Mouse (Mus musculus): Measurements from ENCODE around the gene Oxgr1. TPM values are rescaled to one million over a fixed set of nuclear protein-coding genes. Genes with fewer than 3 reads are reported as not detected.
"Not testable (repeated sequence)": the region's sequence is repeated elsewhere in the genome, so short reads cannot be mapped to it uniquely, and the experiment has no call there.

Gene Oxgr1
- total RNA-seq, 2 experiments from 2014 or later = not detected

GRCm38 (mm10) chr14:119986778-119987177 lies 55.5 kb downstream of the Oxgr1 start:
- DNase-seq = no peak
- intact Hi-C loops (cut with DNase I; ENCODE audit: low total_unique reads) = no loop called here

- DNase-seq; intact Hi-C loops (cut with DNase I; ENCODE audit: low total_unique reads): not testable (repeated sequence)
Observed at GRCm38 (mm10) chr14:119986351-119986750, 55.9 kb downstream of the Oxgr1 start.

GRCm38 (mm10) chr14:119981314-119981713 lies 60.9 kb downstream of the Oxgr1 start:
- intact Hi-C loops (cut with DNase I; ENCODE audit: low total_unique reads) = no loop called here
- no peak for DNase-seq

- intact Hi-C loops (cut with DNase I; ENCODE audit: low total_unique reads) = no loop called here
- no peak for DNase-seq
Observed at GRCm38 (mm10) chr14:119980698-119981235, 61.5 kb downstream of the Oxgr1 start.

Other genes with a start within 250 kb of the Oxgr1 start
- 100 to 1,000 TPM; 232 to 277 TPM for gene Mbnl2, start 233.2 kb upstream of the Oxgr1 start, total RNA-seq (2021)

All from gastrocnemius, postnatal 14 days (tissue).